Mouse (Mus musculus): ENCODE data around the gene Pmf1. TPM values are rescaled to one million over a fixed set of nuclear protein-coding genes. Genes with fewer than 3 reads are reported as not detected.
"Not testable (repeated sequence)": the region's sequence is repeated elsewhere in the genome, so short reads cannot be mapped to it uniquely, and the experiment has no call there.

The Pmf1 gene
- polyA plus RNA-seq, 1 experiment from 2014 or later = 79.7 TPM

GRCm38 (mm10) chr3:88436395-88437201 lies 26.5 kb upstream of the Pmf1 start:
- H3K4me3 ChIP-seq = peak overlapping the region; percentile 25
- H3K27ac ChIP-seq = no peak overlapping the region
- H3K4me2 ChIP-seq (replicated peaks) = peak overlapping the region; percentile 57
- H3K4me1 ChIP-seq = peaks cover 18% of the 10 kb centered on the region
- no peaks in the 10 kb centered on the region for H3K9me3 ChIP-seq
- H3K9ac ChIP-seq = peak overlapping the region; percentile 41
- WGBS = 8% methylated on average over 29 of the region's 29 CpGs
- peaks cover 21% of the 10 kb centered on the region for H3K36me3 ChIP-seq
- 0 out of 2 replicates have a peak, but pooled peaks cover 4% of the 10 kb centered on the region for H3K27me3 ChIP-seq (replicated peaks)
- ATAC-seq (ENCODE audit: low FRiP score, low read depth) = peak; percentile 77

GRCm38 (mm10) chr3:88435515-88435914 lies 25.4 kb upstream of the Pmf1 start:
- ATAC-seq (ENCODE audit: low FRiP score, low read depth) = no peak
- H3K27me3 ChIP-seq (replicated peaks) = 0 out of 2 replicates have a peak, but pooled peaks cover 4% of the 10 kb centered on the region
- H3K4me2 ChIP-seq (replicated peaks) = no peak overlapping the region
- no peak overlapping the region for H3K27ac ChIP-seq
- H3K9ac ChIP-seq = no peak overlapping the region
- H3K4me3 ChIP-seq = no peak overlapping the region
- no peaks in the 10 kb centered on the region for H3K9me3 ChIP-seq
- H3K36me3 ChIP-seq = peaks cover 21% of the 10 kb centered on the region
- H3K4me1 ChIP-seq = peaks cover 12% of the 10 kb centered on the region
- 65% methylated on average over 10 of the region's 10 CpGs for WGBS

GRCm38 (mm10) chr3:88428639-88429038 lies 18.5 kb upstream of the Pmf1 start:
- H3K4me3 ChIP-seq; H3K4me2 ChIP-seq (replicated peaks); H3K27ac ChIP-seq; H3K4me1 ChIP-seq; H3K9ac ChIP-seq; H3K36me3 ChIP-seq; H3K9me3 ChIP-seq; H3K27me3 ChIP-seq (replicated peaks); ATAC-seq (ENCODE audit: low FRiP score, low read depth): not testable (repeated sequence)
- 77% methylated on average over 8 of the region's 8 CpGs for WGBS

- no peak overlapping the region for H3K9ac ChIP-seq
- no peak overlapping the region for H3K27ac ChIP-seq
- no peak for ATAC-seq (ENCODE audit: low FRiP score, low read depth)
- H3K27me3 ChIP-seq (replicated peaks) = no peaks in the 10 kb centered on the region
- no peak overlapping the region for H3K4me3 ChIP-seq
- H3K9me3 ChIP-seq = no peaks in the 10 kb centered on the region
- H3K36me3 ChIP-seq = no peaks in the 10 kb centered on the region
- H3K4me2 ChIP-seq (replicated peaks) = no peak overlapping the region
- H3K4me1 ChIP-seq = peaks cover 18% of the 10 kb centered on the region
- WGBS = 84% methylated on average over 4 of the region's 4 CpGs
Measured at GRCm38 (mm10) chr3:88427342-88427905, 17.3 kb upstream of the Pmf1 start.

GRCm38 (mm10) chr3:88425708-88426420 lies 15.7 kb upstream of the Pmf1 start:
- Histone ChIP-seq H3K4me3 (no peak overlapping the region), H3K4me1 (peaks cover 28% of the 10 kb centered on the region), H3K27me3 (replicated peaks) (no peaks in the 10 kb centered on the region), H3K36me3 (peaks cover 8% of the 10 kb centered on the region), H3K4me2 (replicated peaks) (peak overlapping the region; percentile 88; the same call in 1 of the 2 replicates), H3K9me3 (no peaks in the 10 kb centered on the region), H3K9ac (no peak overlapping the region), H3K27ac (no peak overlapping the region)
- no peak for ATAC-seq (ENCODE audit: low FRiP score, low read depth)
- WGBS = 82% methylated on average over 10 of the region's 10 CpGs

GRCm38 (mm10) chr3:88425330-88425689 lies 15.2 kb upstream of the Pmf1 start:
- H3K27ac ChIP-seq = no peak overlapping the region
- no peaks in the 10 kb centered on the region for H3K9me3 ChIP-seq
- peak overlapping the region; percentile 88 for H3K4me2 ChIP-seq (replicated peaks)
- no peaks in the 10 kb centered on the region for H3K27me3 ChIP-seq (replicated peaks)
- H3K9ac ChIP-seq = no peak overlapping the region
- WGBS = 10% methylated on average over 2 of the region's 2 CpGs
- H3K4me1 ChIP-seq = peaks cover 28% of the 10 kb centered on the region
- peaks cover 13% of the 10 kb centered on the region for H3K36me3 ChIP-seq
- peak; percentile 27 for ATAC-seq (ENCODE audit: low FRiP score, low read depth)
- no peak overlapping the region for H3K4me3 ChIP-seq

- H3K4me1 ChIP-seq = peaks cover 28% of the 10 kb centered on the region
- H3K4me3 ChIP-seq = peak within 1 kb of the TSS; percentile 63
- peak within 1 kb of the TSS; percentile 66 for H3K9ac ChIP-seq
- peak within 1 kb of the TSS; percentile 88 for H3K4me2 ChIP-seq (replicated peaks)
- no peaks in the 10 kb centered on the region for H3K27me3 ChIP-seq (replicated peaks)
- no peaks in the 10 kb centered on the region for H3K9me3 ChIP-seq
- no peak within 1 kb of the TSS for H3K27ac ChIP-seq
- peak; percentile 98 for ATAC-seq (ENCODE audit: low FRiP score, low read depth)
- WGBS = 2% methylated on average over 35 of the region's 35 CpGs
- peaks cover 19% of the 10 kb centered on the region for H3K36me3 ChIP-seq
Measured at GRCm38 (mm10) chr3:88424605-88425329, 14.6 kb upstream of the Pmf1 start, which contains the start of gene Slc25a44. Gene Slc25a44, minus strand, starts transcription at chr3:88425139.

GRCm38 (mm10) chr3:88422020-88422720 lies 12.0 kb upstream of the Pmf1 start:
- 38% methylated on average over 9 of the region's 9 CpGs for WGBS
- Histone ChIP-seq H3K9me3 (no peaks in the 10 kb centered on the region), H3K36me3 (peaks cover 45% of the 10 kb centered on the region), H3K4me3 (no peak overlapping the region), H3K4me2 (replicated peaks) (0 out of 2 replicates have a peak overlapping the region, but pooled peaks have one; percentile 3), H3K27ac (no peak overlapping the region), H3K4me1 (peaks cover 28% of the 10 kb centered on the region), H3K9ac (no peak overlapping the region), H3K27me3 (replicated peaks) (no peaks in the 10 kb centered on the region)
- no peak for ATAC-seq (ENCODE audit: low FRiP score, low read depth)

- Histone ChIP-seq H3K9ac (no peak overlapping the region), H3K9me3 (no peaks in the 10 kb centered on the region), H3K4me1 (peaks cover 28% of the 10 kb centered on the region), H3K4me2 (replicated peaks) (no peak overlapping the region), H3K36me3 (peaks cover 54% of the 10 kb centered on the region), H3K27me3 (replicated peaks) (no peaks in the 10 kb centered on the region), H3K4me3 (no peak overlapping the region), H3K27ac (no peak overlapping the region)
- ATAC-seq (ENCODE audit: low FRiP score, low read depth) = no peak
- 97% methylated on average over 19 of the region's 19 CpGs for WGBS
Measured at GRCm38 (mm10) chr3:88420771-88421170, 10.6 kb upstream of the Pmf1 start.

GRCm38 (mm10) chr3:88418016-88418415 lies 7.9 kb upstream of the Pmf1 start:
- H3K36me3 ChIP-seq = peaks cover 73% of the 10 kb centered on the region
- no peak for ATAC-seq (ENCODE audit: low FRiP score, low read depth)

GRCm38 (mm10) chr3:88415668-88416067 lies 5.5 kb upstream of the Pmf1 start:
- Histone ChIP-seq H3K4me1 (peaks cover 3% of the 10 kb centered on the region), H3K27ac (no peak overlapping the region), H3K27me3 (replicated peaks) (no peaks in the 10 kb centered on the region), H3K9me3 (no peaks in the 10 kb centered on the region), H3K4me2 (replicated peaks) (no peak overlapping the region), H3K4me3 (no peak overlapping the region), H3K9ac (no peak overlapping the region), H3K36me3 (peaks cover 78% of the 10 kb centered on the region)
- WGBS = 83% methylated on average over 4 of the region's 4 CpGs
- no peak for ATAC-seq (ENCODE audit: low FRiP score, low read depth)

More at GRCm38 (mm10) chr3:88418016-88418415, 7.9 kb upstream of the Pmf1 start:
- Histone ChIP-seq H3K4me1 (peaks cover 15% of the 10 kb centered on the region), H3K9ac (0 out of 2 replicates have a peak overlapping the region, but pooled peaks have one; percentile 0), H3K27ac (no peak overlapping the region), H3K9me3 (no peaks in the 10 kb centered on the region), H3K4me2 (replicated peaks) (no peak overlapping the region), H3K27me3 (replicated peaks) (no peaks in the 10 kb centered on the region), H3K4me3 (no peak overlapping the region)
- 83% methylated on average over 6 of the region's 6 CpGs for WGBS

Measured in neural tube, embryonic 12.5 days (tissue).